Mouse (Mus musculus): Measurements from ENCODE around the gene Aldh18a1.

DNA sequence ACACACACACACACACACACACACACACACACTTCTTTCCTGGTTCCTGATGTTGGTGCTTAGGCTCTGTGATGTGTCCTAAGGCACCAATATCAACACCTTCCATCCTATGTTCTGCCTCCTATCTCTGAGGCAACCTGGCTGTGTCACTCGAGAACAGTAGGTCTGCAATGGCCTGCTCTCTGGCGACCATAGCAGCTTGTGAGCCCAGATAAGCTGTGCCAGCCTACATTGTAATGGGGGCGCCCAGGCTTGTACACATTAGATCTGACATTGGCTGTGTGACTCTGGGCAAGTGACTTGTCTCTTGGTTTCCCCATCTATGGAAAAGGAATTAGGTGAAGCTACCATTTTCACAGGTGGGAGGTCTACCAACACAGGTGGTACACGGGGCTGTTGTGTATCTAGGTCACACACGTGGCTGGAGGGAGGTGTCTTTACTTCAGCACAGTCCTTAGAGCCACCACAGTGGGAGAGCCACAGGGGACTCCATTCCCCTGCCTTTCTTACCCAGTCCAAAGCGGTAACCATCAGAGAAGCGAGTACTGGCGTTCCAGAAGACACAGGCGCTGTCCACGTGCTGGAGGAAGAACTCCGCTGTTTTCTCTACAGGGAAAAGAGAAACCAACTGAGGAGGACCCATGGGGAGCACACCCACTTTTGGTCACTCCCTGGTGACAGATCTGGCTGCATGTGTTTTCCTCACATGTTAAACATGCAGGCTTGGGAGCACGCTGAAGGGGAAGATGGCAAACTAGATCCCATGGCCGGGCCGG, 35.1 kb downstream of the Aldh18a1 start:
- TF ChIP-seq CTCF (IDR thresholded peaks at IDR 0.05; ENCODE audit: borderline replicate concordance, control insufficient read depth, extremely low read depth, insufficient read depth, low read length, poor library complexity) (no peak), POLR2A (IDR thresholded peaks at IDR 0.05; ENCODE audit: control insufficient read depth, extremely low read depth, insufficient read depth, low read length, poor library complexity) (no peak)

Measured in thymus, adult 2 months (tissue).